Mouse (Mus musculus) small intestine, adult 2 months (tissue): Measurements from ENCODE around the gene Pde4d.

ENCODE experiments used
- CTCF ChIP-seq: fragments of 200-500 bp; IDR thresholded peaks from 2 replicates; pipeline ENCODE4 v1.5.1; 2012; ENCODE audit warnings: low read depth, mild to moderate bottlenecking, control low read depth, inconsistent platforms, low read length, moderate library complexity, mixed read lengths; ENCODE audit not compliant: insufficient replicate concordance, insufficient read length; ENCODE audit errors: extremely low read depth
- POLR2A ChIP-seq: fragments of 200-500 bp; IDR thresholded peaks from 2 replicates; pipeline ENCODE4 v1.6.1; 2012; ENCODE audit warnings: low read depth, mild to moderate bottlenecking, control low read depth, inconsistent platforms, low read length, moderate library complexity

DNA sequence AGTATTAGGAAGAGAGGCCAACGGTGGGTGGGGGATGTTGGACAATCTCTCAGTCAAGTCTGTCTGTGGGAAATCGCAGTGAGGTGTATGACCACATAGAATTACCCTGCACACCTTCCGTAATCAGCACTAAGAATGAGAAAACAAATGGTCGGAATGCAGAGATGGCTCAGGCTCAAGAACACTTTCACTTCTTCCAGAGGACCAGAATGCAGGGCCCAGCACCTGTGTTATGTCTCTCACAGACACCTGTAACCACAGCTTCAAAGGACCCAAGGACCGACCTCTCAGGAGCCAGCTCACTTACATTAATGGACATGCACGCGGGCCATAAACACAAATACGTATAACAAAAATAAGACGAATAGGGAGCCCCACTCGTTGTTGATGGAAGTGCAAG, 1467.8 kb downstream of the Pde4d start:
- TF ChIP-seq CTCF (no peak), POLR2A (no peak)
